Mouse (Mus musculus): ENCODE measurements around the gene Cyb561d1.
"Not testable (repeated sequence)": the region's sequence is repeated elsewhere in the genome, so short reads cannot be mapped to it uniquely, and the experiment has no call there.

The Cyb561d1 gene

DNA sequence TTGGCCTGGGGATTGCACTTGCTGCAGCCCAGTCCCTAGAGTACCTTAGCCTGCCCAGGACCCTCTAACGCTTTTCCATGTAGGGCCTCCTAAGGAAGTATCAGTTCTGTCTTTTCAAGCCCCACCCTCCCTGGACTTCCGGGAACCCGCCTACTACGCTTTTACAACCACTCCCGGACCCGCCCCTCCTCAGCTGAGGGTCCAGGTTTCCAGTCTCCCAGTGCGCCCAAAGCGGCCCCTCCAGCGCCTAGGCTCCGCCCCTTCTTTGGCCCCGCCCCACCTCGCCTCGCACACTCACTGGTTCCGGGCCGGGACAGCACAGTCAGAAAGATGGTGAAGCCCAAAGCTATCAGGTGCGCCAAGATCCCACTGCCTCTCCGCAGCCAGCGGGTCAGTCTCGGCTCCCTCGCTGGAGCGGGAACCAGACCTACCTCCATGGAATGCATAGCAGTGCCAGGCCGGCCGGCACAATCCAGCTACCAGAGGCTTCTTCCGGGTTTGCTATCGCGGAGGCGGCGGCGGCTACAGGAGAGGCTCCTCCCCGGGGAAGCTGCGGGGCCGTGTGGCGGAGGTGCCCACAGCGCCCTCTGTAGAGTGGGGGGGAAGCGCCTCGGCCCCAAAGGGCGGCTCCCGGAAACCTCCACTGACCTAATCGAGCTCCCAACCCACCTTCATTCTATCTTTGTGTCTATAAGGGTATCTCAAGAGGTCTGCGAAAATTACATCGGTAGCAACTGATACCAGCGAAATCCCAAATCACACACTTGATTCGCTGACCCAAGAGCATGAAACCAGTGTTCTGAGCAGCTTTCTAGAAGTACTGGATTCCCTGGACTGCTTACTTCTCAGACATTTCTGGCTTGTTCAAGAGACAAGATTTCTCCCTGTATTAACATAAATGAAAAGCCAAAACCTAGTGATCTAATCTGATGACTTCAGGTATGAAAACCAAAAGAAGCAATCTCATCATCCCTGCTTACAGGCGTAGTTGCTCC, at the start of gene Cyb561d1:
Cyb561d1 (minus strand) TSS at position 884 of the 995 bp plus-strand sequence.
- peak; percentile 80 to 84 for DNase-seq (ENCODE audit: low spot score in 2 of 2)

DNA sequence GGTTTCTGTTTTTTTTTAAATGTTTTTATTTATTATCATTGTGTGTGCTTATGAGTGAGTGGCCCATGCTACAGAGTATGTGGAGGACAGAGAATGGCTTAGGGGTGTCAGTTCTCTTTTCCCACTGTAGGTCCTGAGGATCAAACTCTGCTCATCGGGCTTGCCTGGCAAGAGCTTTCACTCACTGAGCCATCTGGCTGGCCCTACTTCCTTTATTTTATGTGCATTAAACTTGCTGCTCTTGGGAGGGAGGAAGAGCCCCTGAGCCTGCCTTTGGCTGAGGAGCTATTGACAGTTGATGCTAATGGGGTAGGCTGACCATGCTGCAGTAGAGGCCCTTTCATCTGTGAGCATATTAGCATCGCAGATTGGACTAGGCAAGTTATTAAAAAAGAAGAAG, 45.8 kb upstream of the Cyb561d1 start:
- DNase-seq (ENCODE audit: low spot score in 2 of 2) = no peak

DNA sequence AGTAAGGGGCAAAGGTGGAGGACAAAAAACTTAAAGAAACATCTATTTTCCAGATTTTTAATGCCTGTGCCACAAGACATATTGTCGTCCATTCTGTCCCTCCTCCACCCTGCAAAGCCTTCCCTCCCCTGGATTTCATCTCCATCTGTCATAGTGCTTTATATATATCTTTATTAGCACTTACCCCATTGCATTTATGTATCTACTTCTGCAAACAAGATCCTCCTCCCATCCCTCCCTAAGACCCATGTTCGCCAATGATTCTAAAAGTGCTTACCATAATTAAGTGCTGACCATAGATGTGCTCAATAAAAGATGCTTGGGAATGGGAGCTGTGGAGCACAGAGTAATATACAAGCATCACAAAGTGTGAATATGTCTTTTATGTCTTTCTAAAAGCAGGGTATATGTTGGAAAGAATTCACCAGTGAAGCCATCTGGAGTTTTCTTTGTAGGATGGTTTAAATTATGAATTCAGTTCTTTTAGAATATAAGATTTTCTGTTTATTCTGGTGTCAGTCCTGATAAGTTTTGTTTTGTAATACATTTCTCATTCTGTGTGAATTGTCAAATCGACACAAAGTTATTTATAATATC, 40.3 kb upstream of the Cyb561d1 start:
- DNase-seq (ENCODE audit: low spot score in 2 of 2) = no peak

DNA sequence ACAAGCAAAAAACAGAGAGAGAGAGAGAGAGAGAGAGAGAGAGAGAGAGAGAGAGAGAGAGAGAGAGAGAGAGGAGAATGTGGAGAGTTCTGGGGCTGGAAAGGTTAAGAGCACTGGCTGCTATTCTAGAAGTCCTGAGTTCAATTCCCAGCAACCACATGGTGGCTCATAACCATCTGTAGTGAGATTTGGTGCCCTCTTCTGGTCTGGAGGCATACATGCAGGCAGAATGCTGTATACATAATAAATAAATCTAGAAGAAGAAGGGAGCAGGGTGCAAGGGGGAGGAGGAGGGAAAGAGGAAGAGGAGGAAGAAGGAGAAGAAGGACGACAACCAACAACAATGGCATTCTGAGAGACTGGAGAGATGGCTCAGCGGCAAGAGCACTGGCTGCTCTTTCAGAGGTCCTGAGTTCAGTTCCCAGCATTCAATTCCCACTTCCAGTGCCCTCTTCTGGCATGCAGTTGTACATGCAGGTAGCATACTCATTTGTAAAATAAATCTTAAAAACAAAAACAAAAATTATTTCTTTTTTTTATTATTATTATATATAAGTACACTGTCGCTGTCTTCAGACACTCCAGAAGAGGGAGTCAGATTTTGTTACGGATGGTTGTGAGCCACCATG, 36.6 kb upstream of the Cyb561d1 start:
- DNase-seq (ENCODE audit: low spot score in 2 of 2) = not testable (repeated sequence)

DNA sequence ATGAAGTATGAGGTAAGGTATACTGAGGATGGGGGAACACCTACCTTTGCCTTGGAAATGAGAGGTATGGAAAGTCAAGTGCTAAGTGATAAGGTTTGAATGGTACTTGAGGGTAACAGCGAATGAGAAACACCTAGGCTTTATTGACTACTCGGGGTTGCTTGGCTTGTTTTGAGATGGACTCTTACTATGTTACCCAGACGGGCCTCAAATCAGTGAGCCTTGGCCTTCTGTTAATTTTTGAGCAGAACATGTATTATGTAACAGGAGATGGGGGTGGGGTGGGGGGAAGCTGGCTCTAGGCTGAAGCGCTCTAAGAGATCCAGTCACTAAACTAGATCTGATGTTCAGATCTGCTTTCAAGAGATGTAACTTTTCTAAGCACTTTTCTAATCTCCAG, 30.6 kb upstream of the Cyb561d1 start:
- DNase-seq (ENCODE audit: low spot score in 2 of 2) = no peak

DNA sequence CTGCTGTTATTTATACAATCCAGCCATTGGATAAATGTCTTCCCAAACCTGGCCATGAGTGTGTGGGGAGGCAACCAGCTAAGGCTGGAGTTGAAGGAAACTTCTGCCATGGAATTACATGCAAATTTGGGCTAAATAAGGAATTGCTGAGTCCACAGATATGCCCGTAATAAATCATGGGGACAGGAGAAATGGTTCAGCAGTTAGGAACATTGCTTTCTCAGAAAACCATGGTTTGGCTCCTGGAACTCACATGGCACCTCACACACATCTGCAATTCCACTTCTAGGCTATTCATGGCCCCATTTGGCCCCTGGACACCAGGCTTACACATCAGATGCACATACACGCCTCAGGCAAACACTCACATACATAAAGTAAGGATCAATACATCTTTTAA, 26.5 kb upstream of the Cyb561d1 start:
- no peak for DNase-seq (ENCODE audit: low spot score in 2 of 2)

DNA sequence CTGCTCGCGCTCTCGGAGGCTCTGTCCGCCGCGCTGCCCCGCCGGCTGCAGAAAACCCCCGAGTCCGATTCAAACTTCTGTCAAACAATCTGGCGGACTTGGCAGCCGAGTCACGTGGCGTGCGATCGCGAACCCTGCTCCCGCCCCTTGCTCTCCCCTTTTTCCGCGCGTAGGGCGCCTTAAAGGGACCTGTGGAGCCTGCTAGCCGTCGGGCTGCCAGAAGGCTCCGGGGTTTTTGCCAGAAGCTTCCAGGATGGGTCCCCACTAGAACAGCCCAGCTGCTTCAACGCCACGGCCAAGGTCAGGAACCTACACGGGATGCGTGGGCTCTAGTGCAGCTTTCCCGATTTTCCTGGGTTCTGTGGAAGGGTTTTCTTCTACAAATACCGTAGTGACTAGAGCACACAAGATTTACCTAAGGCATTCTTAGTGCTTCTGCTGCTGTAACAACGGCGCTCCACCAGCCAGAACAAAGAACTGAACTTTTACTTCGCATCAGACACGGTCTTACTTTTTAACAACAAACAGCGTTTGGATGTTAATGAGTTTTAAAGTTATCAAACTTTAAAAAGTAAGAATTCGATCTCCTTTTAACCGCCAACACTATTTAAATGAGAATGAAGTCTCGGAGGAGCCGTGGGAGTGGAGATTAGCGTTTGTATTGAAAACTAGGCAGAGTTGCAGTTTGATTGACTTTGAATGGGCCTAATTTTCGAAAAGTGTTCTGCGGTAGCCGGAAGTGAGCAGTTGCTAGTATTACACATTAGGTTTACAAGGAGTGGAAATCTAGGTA, 25.7 kb upstream of the Cyb561d1 start, which contains the start of gene Sypl2:
Sypl2 (minus strand) TSS at position 91 of the 793 bp plus-strand sequence.
- DNase-seq (ENCODE audit: low spot score in 2 of 2) = no peak

DNA sequence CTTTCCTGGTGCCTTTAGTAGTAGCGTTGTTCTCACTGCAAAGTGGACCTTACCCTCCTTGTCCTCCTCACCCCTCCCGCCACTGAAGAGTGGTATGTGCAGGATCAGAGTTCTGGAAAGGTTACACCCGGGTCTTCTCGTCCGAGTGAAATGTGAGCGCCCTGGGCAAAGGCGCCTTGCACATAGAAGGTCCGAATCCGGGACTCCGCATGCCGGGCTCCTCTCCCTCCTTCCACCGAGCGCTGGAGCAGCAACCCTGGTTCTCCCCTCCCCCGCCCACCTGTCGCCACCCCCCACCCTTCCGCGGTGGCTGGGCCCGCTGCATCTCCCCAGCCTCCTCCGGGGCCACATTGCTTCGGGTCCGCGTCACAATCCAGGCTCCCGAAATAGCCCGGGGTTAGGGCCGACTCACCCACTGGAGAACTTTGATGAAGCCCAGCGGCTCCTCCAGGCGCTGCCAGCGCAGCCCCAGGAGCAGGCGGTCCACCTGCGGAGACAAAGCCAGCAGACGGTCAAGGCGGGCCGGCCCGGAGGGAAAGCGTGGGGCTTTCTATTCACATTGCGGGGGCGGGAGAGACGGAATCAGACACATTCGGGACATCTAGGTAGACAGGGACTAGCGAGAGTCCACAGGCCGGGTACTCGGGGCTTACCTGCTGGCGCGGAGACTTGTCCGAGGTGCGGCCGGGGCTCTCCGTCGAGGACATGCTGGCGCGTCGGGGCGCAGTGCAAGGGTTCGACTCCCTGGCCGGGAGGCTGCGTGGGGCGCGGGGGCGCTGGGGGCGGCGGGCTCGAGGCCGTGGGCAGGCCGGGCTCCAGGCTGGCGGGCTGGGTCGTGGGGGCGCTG, 24.9 kb upstream of the Cyb561d1 start:
- no peak for DNase-seq (ENCODE audit: low spot score in 2 of 2)

DNA sequence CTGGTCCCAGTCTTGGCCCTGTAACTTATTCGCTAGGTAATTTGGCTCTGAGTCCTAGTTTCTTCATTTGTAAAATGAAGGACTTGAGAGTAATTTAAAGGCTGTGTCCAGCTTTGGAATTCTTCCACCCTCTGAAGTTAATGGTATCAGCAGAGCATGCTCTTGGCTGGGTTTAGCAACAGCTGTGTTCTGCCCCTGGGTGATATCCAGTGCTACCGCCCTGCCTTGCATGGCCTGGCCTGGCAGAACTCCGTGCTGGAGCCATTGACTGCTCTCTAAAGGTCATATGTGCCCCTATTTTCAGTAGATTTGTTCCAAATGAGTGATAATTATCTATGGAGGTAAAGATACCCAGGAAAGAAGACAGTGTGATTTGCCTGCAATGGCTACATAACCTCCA, 19.6 kb upstream of the Cyb561d1 start:
- DNase-seq (ENCODE audit: low spot score in 2 of 2) = no peak

DNA sequence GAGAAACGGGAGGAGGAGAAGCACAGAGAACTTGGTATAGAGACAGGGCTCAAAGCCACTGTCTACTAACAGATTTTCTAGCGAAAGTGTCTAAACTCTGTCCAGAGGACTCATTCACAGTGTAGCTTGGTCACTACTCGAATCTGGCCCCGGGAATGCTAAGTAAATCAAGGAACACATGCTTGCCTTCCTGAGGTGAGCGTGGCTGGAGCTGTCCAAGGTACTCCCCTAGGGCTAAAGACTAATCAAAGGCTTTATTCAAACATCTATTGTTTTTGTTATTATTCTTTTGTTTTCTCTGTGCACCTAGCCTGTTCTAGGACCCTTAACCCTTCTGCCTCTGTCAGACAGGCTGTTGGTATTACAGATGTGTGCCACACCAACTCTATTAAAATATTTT, 13.7 kb upstream of the Cyb561d1 start:
- DNase-seq (ENCODE audit: low spot score in 2 of 2) = no peak

DNA sequence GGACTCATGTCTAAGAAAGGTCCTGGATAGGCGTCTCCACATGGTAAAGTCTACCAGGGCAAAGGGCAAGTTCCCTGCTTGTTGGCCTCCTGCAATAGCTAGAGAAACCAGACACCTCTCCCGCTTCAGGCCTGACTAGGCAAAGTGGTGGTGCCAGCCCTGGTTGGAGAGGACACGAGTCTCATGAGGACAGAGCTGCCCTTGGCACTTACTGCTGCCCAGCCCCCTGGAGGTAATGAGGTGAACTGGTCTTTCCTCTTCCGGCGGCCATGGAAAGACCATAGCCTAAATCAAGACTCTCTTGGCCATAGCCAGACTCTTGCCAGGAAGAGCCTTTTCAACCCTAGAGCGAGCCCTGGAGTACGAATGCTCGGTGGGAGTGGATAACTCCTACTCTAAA, 11.4 kb upstream of the Cyb561d1 start:
- DNase-seq (ENCODE audit: low spot score in 2 of 2) = peak in 1 of 2 experiments; percentile 4

DNA sequence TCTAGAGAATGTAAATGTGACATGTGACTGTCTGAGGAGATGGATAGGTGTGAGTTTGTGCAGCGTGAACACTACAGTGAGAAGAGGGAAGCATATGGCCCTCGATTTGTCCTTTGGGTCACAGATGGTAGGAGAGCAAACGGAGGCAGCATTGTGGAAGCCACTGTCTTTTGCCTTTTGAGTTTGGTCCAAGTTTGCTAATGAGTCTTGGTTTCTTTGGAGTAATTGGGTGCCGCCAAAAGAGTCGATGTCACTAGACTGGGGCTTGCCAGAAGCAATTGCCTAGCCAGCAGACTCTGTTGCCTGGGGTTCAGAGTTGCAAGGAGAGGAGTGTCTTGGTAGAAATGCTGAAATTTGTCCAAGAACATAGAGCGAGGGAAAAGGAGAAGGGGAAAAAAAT, 10.8 kb upstream of the Cyb561d1 start:
- peak in 1 of 2 experiments; percentile 4 for DNase-seq (ENCODE audit: low spot score in 2 of 2)

DNA sequence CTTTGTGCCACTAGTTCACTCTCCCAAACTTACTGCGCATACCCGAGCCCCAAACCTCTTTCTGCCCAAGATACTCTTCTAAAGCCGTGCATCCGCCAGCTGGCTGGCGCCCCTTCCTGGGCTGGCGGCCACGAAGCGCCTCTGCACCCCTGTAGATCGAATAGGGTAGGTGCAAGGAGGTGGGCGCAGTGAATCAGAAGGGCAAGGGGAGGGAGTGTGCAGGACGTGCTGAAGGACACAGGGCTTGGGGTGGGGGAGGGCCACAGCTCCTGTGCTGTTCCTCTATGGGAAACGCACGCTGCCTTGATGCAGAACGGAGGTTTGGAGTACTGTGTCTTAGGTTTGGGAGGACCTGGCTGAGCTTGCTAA, 9.7 kb upstream of the Cyb561d1 start, which contains the start of gene Atxn7l2:
Atxn7l2 (minus strand) TSS at position 164 of the 369 bp plus-strand sequence.
- no peak for DNase-seq (ENCODE audit: low spot score in 2 of 2)

DNA sequence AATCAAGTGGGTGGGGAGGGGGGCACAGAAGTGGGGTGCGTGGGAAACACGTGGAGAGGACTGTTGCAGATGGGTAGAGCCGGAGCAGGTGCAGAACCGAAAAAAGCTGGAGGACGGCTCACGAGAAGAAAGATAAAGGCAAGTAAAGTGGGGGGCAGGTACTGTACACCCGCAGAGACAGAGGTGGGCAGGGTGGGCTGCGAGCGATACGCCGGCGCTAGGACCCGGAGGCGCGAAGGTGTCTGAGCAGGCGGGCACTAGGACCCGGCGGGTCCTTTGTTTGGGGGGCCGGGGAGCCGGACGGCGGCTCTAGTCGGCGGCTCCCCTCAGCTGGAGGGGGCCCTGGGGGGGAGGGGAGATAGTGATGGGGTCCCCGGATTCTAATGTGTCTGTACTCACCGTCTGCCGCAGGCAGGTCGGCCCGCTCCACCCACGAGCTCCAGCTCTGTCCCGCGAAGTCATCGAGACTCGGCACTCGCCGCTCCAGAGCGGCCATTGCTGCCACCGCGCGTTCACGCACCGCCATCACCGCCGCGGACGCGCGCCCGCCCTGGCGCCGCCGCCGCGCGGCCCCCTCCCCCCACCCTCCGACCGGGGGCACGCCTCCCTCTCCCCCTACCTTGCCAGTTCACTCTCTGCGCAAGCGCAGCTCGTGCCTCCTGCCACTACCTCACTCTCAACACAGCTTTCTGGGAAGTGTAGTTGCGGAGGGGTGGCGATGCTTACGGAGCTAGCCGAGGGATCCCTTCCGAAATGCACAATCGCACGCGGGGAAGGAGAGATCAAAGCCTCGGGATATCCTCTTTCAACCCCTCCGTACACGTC, 9.1 kb upstream of the Cyb561d1 start:
- DNase-seq (ENCODE audit: low spot score in 2 of 2) = peak; percentile 83 to 89

DNA sequence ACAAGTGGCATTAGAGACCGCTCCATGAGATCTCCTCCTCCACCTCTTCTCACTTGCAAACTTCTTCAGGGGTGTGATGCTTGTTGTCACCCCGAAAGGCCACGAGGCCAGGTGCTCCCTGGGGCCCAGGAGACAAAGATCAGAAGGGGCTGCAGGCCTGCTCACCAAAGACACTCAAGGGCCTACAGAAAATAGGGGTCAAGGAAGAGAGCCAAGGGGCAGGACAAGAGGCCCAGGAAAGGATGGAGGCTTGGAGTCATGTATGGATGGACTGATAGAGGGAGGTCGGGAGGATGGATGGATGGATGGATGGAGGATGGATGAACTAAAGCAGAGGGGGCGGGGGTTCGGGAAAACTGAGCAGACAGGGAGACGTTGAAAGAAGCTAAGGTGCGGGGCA, 8.5 kb upstream of the Cyb561d1 start:
- DNase-seq (ENCODE audit: low spot score in 2 of 2) = peak in 1 of 2 experiments; percentile 8

DNA sequence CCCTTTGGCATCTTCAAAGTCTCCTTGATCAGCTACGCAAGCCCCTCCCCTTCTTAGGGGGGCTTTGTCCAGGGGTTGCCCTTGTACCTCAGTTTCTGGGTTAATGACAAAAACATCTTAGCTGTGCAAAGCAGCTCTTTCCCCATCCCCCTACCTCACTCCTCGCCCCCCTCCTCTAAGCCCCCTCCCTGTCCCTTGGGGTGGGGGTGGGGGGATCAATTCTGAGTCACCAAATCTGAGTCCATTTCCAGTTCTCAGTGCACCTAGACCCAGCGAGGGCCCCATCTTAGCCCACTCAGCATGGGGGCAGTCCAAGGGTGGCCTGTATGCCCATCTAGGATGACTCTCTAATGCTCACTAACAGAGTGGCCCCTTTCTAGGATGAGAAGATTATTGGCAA, 8.0 kb upstream of the Cyb561d1 start:
- peak in 1 of 2 experiments; percentile 3 for DNase-seq (ENCODE audit: low spot score in 2 of 2)

DNA sequence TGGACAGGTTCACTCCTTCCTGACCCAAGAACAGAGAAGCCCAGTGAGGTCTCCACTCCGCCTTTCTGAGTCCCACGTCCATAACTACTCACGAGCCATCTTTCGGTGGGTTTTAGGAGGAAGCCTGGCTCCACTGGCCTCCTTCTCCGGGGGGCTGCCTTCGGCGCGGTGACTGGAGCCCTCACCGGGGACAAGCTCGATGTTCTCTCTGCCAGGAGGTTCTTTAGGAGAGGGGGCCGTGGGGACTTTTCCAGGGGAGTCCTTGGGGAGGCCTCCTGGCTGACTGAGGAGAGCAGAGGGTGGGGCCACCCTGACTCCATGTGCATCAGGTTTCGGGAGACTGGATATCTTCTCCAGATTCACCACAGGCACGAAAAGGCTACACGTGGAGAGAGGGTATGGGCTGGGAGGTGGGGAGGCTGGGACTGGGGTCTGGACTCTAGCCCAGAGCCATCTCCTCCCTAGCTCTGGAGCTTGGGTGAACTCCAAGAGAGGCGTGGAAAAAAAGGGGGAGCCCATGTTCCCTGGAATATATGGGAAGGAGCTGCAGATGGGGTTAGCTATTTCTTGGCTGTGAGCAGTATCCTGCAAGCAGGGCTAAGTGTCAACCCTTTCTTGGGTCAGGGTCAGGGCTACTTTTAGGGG, 5.8 kb upstream of the Cyb561d1 start:
- DNase-seq (ENCODE audit: low spot score in 2 of 2) = peak in 1 of 2 experiments; percentile 5

DNA sequence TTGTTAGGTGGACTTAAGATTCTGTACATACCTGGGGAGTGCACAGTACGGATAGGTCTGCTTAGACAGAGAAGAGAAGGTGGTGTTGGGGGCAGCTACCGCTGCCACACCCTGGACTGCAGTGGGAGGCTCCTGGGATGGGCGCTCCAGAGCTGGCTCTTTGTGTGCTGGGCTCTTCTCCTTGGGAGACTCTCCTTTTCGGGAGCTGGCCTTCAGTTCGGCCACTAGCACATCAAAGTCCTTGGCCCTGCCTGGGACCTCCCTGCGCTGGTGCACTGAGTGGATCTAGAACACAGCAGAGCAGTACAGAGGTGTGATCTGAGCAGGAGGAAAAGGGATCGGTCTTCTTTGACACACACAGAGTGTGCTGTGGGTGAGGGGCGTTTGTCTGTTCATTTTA, 4.6 kb upstream of the Cyb561d1 start:
- no peak for DNase-seq (ENCODE audit: low spot score in 2 of 2)

DNA sequence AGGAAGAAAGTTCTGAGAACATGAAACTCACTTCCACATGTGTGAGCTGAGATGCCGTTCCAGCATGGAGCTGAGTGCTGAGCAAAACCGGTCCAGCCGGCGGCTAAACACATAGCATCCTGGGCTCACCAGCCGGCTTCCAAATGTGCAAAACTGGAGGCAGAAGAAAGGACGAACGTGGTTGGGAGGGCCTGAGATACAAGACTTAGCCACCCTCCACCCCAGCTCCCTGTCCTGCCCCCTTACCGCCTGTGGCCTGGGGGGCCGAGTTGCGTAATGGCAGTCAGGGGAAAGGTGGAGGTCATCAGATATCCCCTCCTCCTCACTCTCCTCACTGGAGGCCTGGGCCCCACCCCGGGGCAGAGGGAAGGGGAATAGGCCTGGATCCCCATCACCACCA, 3.5 kb upstream of the Cyb561d1 start:
- DNase-seq (ENCODE audit: low spot score in 2 of 2) = no peak
